8 mouse cellular contexts compared by ENCODE assay signal in the genomic region with DNA sequence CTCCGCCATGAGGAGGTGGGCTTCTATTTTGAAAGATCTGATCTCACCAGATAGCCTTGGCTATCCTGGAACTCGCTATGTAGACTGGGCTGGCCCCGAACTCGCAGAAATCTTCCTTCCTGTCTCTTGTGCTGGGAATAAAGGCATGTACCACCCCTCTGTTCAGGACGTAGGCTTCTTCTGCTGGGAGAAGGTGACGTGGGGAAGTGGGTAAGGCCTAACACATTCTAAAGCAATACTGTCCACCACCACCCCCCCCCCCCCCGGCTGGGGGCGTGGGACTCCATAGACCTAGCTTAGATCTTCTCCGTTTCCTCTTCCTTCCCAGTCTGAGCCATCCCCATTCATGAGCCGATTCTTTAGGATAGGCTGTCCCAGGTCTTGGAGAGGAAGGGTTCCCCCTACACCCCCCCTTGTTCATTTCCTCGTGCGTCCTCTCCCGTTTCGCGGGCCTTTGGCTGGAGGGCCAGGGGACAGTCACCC. TPM values are rescaled to one million over a fixed set of nuclear protein-coding genes. Genes with fewer than 3 reads are reported as not detected.
DNase-seq lines count a peak whose midpoint lies in the region; ATAC-seq and TF ChIP-seq lines count a peak whose summit lies in the region.

No protein-coding gene starts in this region.

- H3K4me1 ChIP-seq in embryonic fibroblast, embryonic 13.5 days (ENCODE audit: control insufficient read depth, insufficient read depth, low read length): peaks cover 6% of the 10 kb centered on the region; the same call in 1 of the 2 replicates
- no peaks in the 10 kb centered on the region; the same call in 1 of the 2 replicates for H3K4me1 ChIP-seq in intestine, postnatal 0 days (replicated peaks; ENCODE audit: control insufficient read depth, insufficient read depth, low read length)
- H3K4me1 ChIP-seq in midbrain, embryonic 10.5 days: peaks cover 62% of the 10 kb centered on the region

- peaks cover 35% of the 10 kb centered on the region for H3K27me3 ChIP-seq in intestine, postnatal 0 days (replicated peaks; ENCODE audit: control insufficient read depth, insufficient read depth, low read length)
- H3K27me3 ChIP-seq in midbrain, embryonic 10.5 days (ENCODE audit: low read depth, poor library complexity, severe bottlenecking): peaks cover 28% of the 10 kb centered on the region

- no peak for TF ChIP-seq CTCF in left cerebral cortex, adult 2 months (IDR thresholded peaks at IDR 0.05)
- TF ChIP-seq CTCF in embryonic fibroblast, embryonic 13.5 days (IDR thresholded peaks at IDR 0.05; ENCODE audit: borderline replicate concordance, insufficient read depth, low read length): no peak
- TF ChIP-seq CTCF in intestine, postnatal 0 days (IDR thresholded peaks at IDR 0.05; ENCODE audit: low read depth): no peak

- H3K4me3 ChIP-seq in left cerebral cortex, adult 2 months: peak overlapping the region; percentile 94
- peak overlapping the region; percentile 71 for H3K4me3 ChIP-seq in embryonic fibroblast, embryonic 13.5 days (ENCODE audit: insufficient read depth, low read length)
- H3K4me3 ChIP-seq in intestine, postnatal 0 days (ENCODE audit: low read depth, low read length): peak overlapping the region; percentile 70
- H3K4me3 ChIP-seq in midbrain, embryonic 10.5 days: peak overlapping the region; percentile 99

- H3K9me3 ChIP-seq in intestine, postnatal 0 days (ENCODE audit: control insufficient read depth): no peaks in the 10 kb centered on the region
- H3K9me3 ChIP-seq in midbrain, embryonic 10.5 days (replicated peaks): no peaks in the 10 kb centered on the region

- no peaks in the 10 kb centered on the region for H3K36me3 ChIP-seq in intestine, postnatal 0 days (ENCODE audit: control insufficient read depth, insufficient read depth)
- peaks cover 39% of the 10 kb centered on the region for H3K36me3 ChIP-seq in midbrain, embryonic 10.5 days

- ATAC-seq in intestine, postnatal 0 days: 0 out of 2 replicates have a peak, but pooled peaks have one; percentile 9
- no peak for ATAC-seq in erythroid progenitor cell, adult 5-6 weeks (replicated peaks; ENCODE audit: low FRiP score, poor library complexity, severe bottlenecking)

- TF ChIP-seq POLR2A in embryonic fibroblast, embryonic 13.5 days (IDR thresholded peaks at IDR 0.05; ENCODE audit: low read depth, low read length): peak; percentile 71

- H3K27ac ChIP-seq in left cerebral cortex, adult 2 months: peak overlapping the region; percentile 96
- H3K27ac ChIP-seq in embryonic fibroblast, embryonic 13.5 days (ENCODE audit: insufficient read depth, low read length): peak overlapping the region; percentile 96
- H3K27ac ChIP-seq in intestine, postnatal 0 days (ENCODE audit: low read depth, low read length): peak overlapping the region; percentile 77
- peak overlapping the region; percentile 100 for H3K27ac ChIP-seq in midbrain, embryonic 10.5 days (replicated peaks)

- 5% methylated on average over 13 of the region's 15 CpGs for whole genome bisulfite sequencing in intestine, postnatal 0 days
- under 1% methylated on average over 15 of the region's 15 CpGs for WGBS in midbrain, embryonic 10.5 days

- DNase-seq in left cerebral cortex, adult 2 months (ENCODE audit: extremely low spot score in 1 of 2, low spot score in 2 of 2): no peak
- no peak for DNase-seq in left cerebral cortex, adult 11 months (ENCODE audit: low spot score)
- DNase-seq in midbrain, embryonic 10.5 days (ENCODE audit: low spot score): no peak
- no peak for DNase-seq in urinary bladder, adult 18-20 months (ENCODE audit: low spot score in 2 of 2)
- DNase-seq in cerebellum, postnatal 4 days (ENCODE audit: low spot score in 2 of 2): no peak

- peak overlapping the region; percentile 59 for H3K9ac ChIP-seq in intestine, postnatal 0 days (ENCODE audit: low read depth, low read length)

- intact Hi-C loops in left cerebral cortex, adult 2 months (cut with DNase I): loop anchor here (10.0 kb wide), 2 partner anchors 267 to 733 kb away; a partner anchor contains a TSS

- peak overlapping the region; percentile 79 for H3K4me2 ChIP-seq in intestine, postnatal 0 days (replicated peaks; ENCODE audit: low read depth)

RNA-seq across cellular contexts. Expression of a gene that starts 1.3 kb away (rescaled TPM):
- 100 to 1,000 TPM; 334 to 344 TPM for total RNA-seq in left cerebral cortex, adult 2 months (2021)
- polyA plus RNA-seq in embryonic fibroblast, embryonic 13.5 days (2011; ENCODE audit: insufficient read length, low read depth, missing spikeins): 323 and 406 TPM in 2 replicates
- polyA plus RNA-seq in intestine, postnatal 0 days (2015; fragmentation: Nextera tagmentation; extraction: Ambion mirVana): 36.5 and 37.1 TPM in 2 replicates
- polyA plus RNA-seq in midbrain, embryonic 10.5 days (2016; fragmentation: Nextera tagmentation; extraction: Ambion mirVana): 675 and 709 TPM in 2 replicates
- 0.84 TPM in 1 of 2 replicates, not detected in the other for total RNA-seq in erythroid progenitor cell, adult 5-6 weeks (2015; ENCODE audit: low replicate concordance)
- total RNA-seq in erythroid progenitor cell, adult 5-6 weeks (2017; ENCODE audit: low replicate concordance): 5.1 TPM in 1 of 2 replicates, not detected in the other

RNA-seq across cellular contexts. Expression of a gene that starts 54.9 kb away (rescaled TPM):
- total RNA-seq in left cerebral cortex, adult 2 months (2021): 1,000 to 10,000 TPM; 2,227 to 2,233 TPM
- 7,994 and 9,776 TPM in 2 replicates for polyA plus RNA-seq in embryonic fibroblast, embryonic 13.5 days (2011; ENCODE audit: insufficient read length, low read depth, missing spikeins)
- 22,808 and 23,070 TPM in 2 replicates for polyA plus RNA-seq in intestine, postnatal 0 days (2015; fragmentation: Nextera tagmentation; extraction: Ambion mirVana)
- polyA plus RNA-seq in midbrain, embryonic 10.5 days (2016; fragmentation: Nextera tagmentation; extraction: Ambion mirVana): 12,690 and 13,877 TPM in 2 replicates
- 4,902 and 5,552 TPM in 2 replicates for total RNA-seq in erythroid progenitor cell, adult 5-6 weeks (2015; ENCODE audit: low replicate concordance)
- total RNA-seq in erythroid progenitor cell, adult 5-6 weeks (2017; ENCODE audit: low replicate concordance): 1,509 and 1,723 TPM in 2 replicates
